Mouse (Mus musculus): ENCODE data around the gene Rcn1. TPM values are rescaled to one million over a fixed set of nuclear protein-coding genes. Genes with fewer than 3 reads are reported as not detected.

Rcn1 gene
- polyA plus RNA-seq, 1 experiment from 2014 or later = 122 TPM

GRCm38 (mm10) chr2:105389007-105389890, 9.9 kb downstream of the Rcn1 start:
- ATAC-seq (replicated peaks; ENCODE audit: low FRiP score, low TSS enrichment, low read depth) (no peak), DNase-seq (ENCODE audit: low spot score) (no peak)
- H3K4me2 ChIP-seq (ENCODE audit: low read length) = no peak overlapping the region
- no peaks in the 10 kb centered on the region for H3K9me3 ChIP-seq (ENCODE audit: control insufficient read depth, low read length)
- no peak overlapping the region for H3K9ac ChIP-seq (ENCODE audit: low read length)
- no peaks in the 10 kb centered on the region for H3K4me1 ChIP-seq (replicated peaks; ENCODE audit: control insufficient read depth, insufficient read depth, low read length)
- H3K36me3 ChIP-seq (ENCODE audit: control insufficient read depth, insufficient read depth, low read length) = peaks cover 95% of the 10 kb centered on the region
- H3K27ac ChIP-seq (ENCODE audit: low read depth) = no peak overlapping the region
- no peaks in the 10 kb centered on the region for H3K27me3 ChIP-seq (replicated peaks; ENCODE audit: control insufficient read depth, insufficient read depth, low read length)
- H3K4me3 ChIP-seq (ENCODE audit: low read depth, low read length) = no peak overlapping the region
- 92% methylated on average over 17 of the region's 17 CpGs for WGBS

- Histone ChIP-seq H3K27ac (ENCODE audit: low read depth) (no peak overlapping the region), H3K9me3 (ENCODE audit: control insufficient read depth, low read length) (no peaks in the 10 kb centered on the region), H3K9ac (ENCODE audit: low read length) (no peak overlapping the region), H3K36me3 (ENCODE audit: control insufficient read depth, insufficient read depth, low read length) (peaks cover 73% of the 10 kb centered on the region), H3K4me3 (ENCODE audit: low read depth, low read length) (no peak overlapping the region), H3K4me2 (ENCODE audit: low read length) (no peak overlapping the region), H3K4me1 (replicated peaks; ENCODE audit: control insufficient read depth, insufficient read depth, low read length) (no peaks in the 10 kb centered on the region), H3K27me3 (replicated peaks; ENCODE audit: control insufficient read depth, insufficient read depth, low read length) (no peaks in the 10 kb centered on the region)
- DNase-seq (ENCODE audit: low spot score) (no peak), ATAC-seq (replicated peaks; ENCODE audit: low FRiP score, low TSS enrichment, low read depth) (no peak)
- 83% methylated on average over 4 of the region's 4 CpGs for WGBS
These were observed 12.7 kb downstream of the Rcn1 start for GRCm38 (mm10) chr2:105386418-105386817.

GRCm38 (mm10) chr2:105384998-105385397, 14.1 kb downstream of the Rcn1 start:
- Histone ChIP-seq H3K27me3 (replicated peaks; ENCODE audit: control insufficient read depth, insufficient read depth, low read length) (no peaks in the 10 kb centered on the region), H3K4me3 (ENCODE audit: low read depth, low read length) (no peak overlapping the region), H3K27ac (ENCODE audit: low read depth) (no peak overlapping the region), H3K4me1 (replicated peaks; ENCODE audit: control insufficient read depth, insufficient read depth, low read length) (no peaks in the 10 kb centered on the region), H3K4me2 (ENCODE audit: low read length) (no peak overlapping the region), H3K9ac (ENCODE audit: low read length) (no peak overlapping the region), H3K36me3 (ENCODE audit: control insufficient read depth, insufficient read depth, low read length) (peaks cover 60% of the 10 kb centered on the region), H3K9me3 (ENCODE audit: control insufficient read depth, low read length) (no peaks in the 10 kb centered on the region)
- ATAC-seq (replicated peaks; ENCODE audit: low FRiP score, low TSS enrichment, low read depth) (no peak), DNase-seq (ENCODE audit: low spot score) (no peak)
- 79% methylated on average over 3 of the region's 3 CpGs for WGBS

- Histone ChIP-seq H3K9me3 (ENCODE audit: control insufficient read depth, low read length) (no peaks in the 10 kb centered on the region), H3K27me3 (replicated peaks; ENCODE audit: control insufficient read depth, insufficient read depth, low read length) (no peaks in the 10 kb centered on the region), H3K4me2 (ENCODE audit: low read length) (no peak overlapping the region), H3K9ac (ENCODE audit: low read length) (no peak overlapping the region), H3K27ac (ENCODE audit: low read depth) (no peak overlapping the region), H3K4me1 (replicated peaks; ENCODE audit: control insufficient read depth, insufficient read depth, low read length) (no peaks in the 10 kb centered on the region), H3K4me3 (ENCODE audit: low read depth, low read length) (no peak overlapping the region), H3K36me3 (ENCODE audit: control insufficient read depth, insufficient read depth, low read length) (peaks cover 42% of the 10 kb centered on the region)
- 88% methylated on average over 8 of the region's 8 CpGs for WGBS
- DNase-seq (ENCODE audit: low spot score) (no peak), ATAC-seq (replicated peaks; ENCODE audit: low FRiP score, low TSS enrichment, low read depth) (no peak)
These were observed 16.1 kb downstream of the Rcn1 start for GRCm38 (mm10) chr2:105383063-105383462.

GRCm38 (mm10) chr2:105380757-105381319, 18.3 kb downstream of the Rcn1 start:
- ATAC-seq (replicated peaks; ENCODE audit: low FRiP score, low TSS enrichment, low read depth) (no peak), DNase-seq (ENCODE audit: low spot score) (no peak)
- Histone ChIP-seq H3K9ac (ENCODE audit: low read length) (no peak overlapping the region), H3K4me1 (replicated peaks; ENCODE audit: control insufficient read depth, insufficient read depth, low read length) (no peaks in the 10 kb centered on the region), H3K27me3 (replicated peaks; ENCODE audit: control insufficient read depth, insufficient read depth, low read length) (no peaks in the 10 kb centered on the region), H3K36me3 (ENCODE audit: control insufficient read depth, insufficient read depth, low read length) (peaks cover 19% of the 10 kb centered on the region), H3K27ac (ENCODE audit: low read depth) (no peak overlapping the region), H3K4me3 (ENCODE audit: low read depth, low read length) (no peak overlapping the region), H3K4me2 (ENCODE audit: low read length) (no peak overlapping the region), H3K9me3 (ENCODE audit: control insufficient read depth, low read length) (no peaks in the 10 kb centered on the region)
- 77% methylated on average over 3 of the region's 3 CpGs for WGBS

GRCm38 (mm10) chr2:105379682-105380081, 19.4 kb downstream of the Rcn1 start:
- DNase-seq (ENCODE audit: low spot score) (no peak), ATAC-seq (replicated peaks; ENCODE audit: low FRiP score, low TSS enrichment, low read depth) (no peak)
- no peak overlapping the region for H3K27ac ChIP-seq (ENCODE audit: low read depth)
- no peaks in the 10 kb centered on the region for H3K9me3 ChIP-seq (ENCODE audit: control insufficient read depth, low read length)
- no peaks in the 10 kb centered on the region for H3K4me1 ChIP-seq (replicated peaks; ENCODE audit: control insufficient read depth, insufficient read depth, low read length)
- H3K36me3 ChIP-seq (ENCODE audit: control insufficient read depth, insufficient read depth, low read length) = peaks cover 9% of the 10 kb centered on the region; the same call in 1 of the 2 replicates
- H3K4me3 ChIP-seq (ENCODE audit: low read depth, low read length) = no peak overlapping the region
- WGBS = 63% methylated on average over 1 of the region's 1 CpGs
- H3K4me2 ChIP-seq (ENCODE audit: low read length) = no peak overlapping the region
- H3K27me3 ChIP-seq (replicated peaks; ENCODE audit: control insufficient read depth, insufficient read depth, low read length) = no peaks in the 10 kb centered on the region
- H3K9ac ChIP-seq (ENCODE audit: low read length) = no peak overlapping the region

- H3K4me3 ChIP-seq (ENCODE audit: low read depth, low read length) = no peak overlapping the region
- no peak overlapping the region for H3K27ac ChIP-seq (ENCODE audit: low read depth)
- H3K36me3 ChIP-seq (ENCODE audit: control insufficient read depth, insufficient read depth, low read length) = no peaks in the 10 kb centered on the region
- H3K4me2 ChIP-seq (ENCODE audit: low read length) = no peak overlapping the region
- no peaks in the 10 kb centered on the region for H3K27me3 ChIP-seq (replicated peaks; ENCODE audit: control insufficient read depth, insufficient read depth, low read length)
- WGBS = 74% methylated on average over 4 of the region's 4 CpGs
- no peaks in the 10 kb centered on the region for H3K9me3 ChIP-seq (ENCODE audit: control insufficient read depth, low read length)
- DNase-seq (ENCODE audit: low spot score) (no peak), ATAC-seq (replicated peaks; ENCODE audit: low FRiP score, low TSS enrichment, low read depth) (no peak)
- H3K4me1 ChIP-seq (replicated peaks; ENCODE audit: control insufficient read depth, insufficient read depth, low read length) = no peaks in the 10 kb centered on the region
- no peak overlapping the region for H3K9ac ChIP-seq (ENCODE audit: low read length)
These were observed 23.4 kb downstream of the Rcn1 start for GRCm38 (mm10) chr2:105375705-105376104.

GRCm38 (mm10) chr2:105375261-105375660, 23.9 kb downstream of the Rcn1 start:
- H3K36me3 ChIP-seq (ENCODE audit: control insufficient read depth, insufficient read depth, low read length) = no peaks in the 10 kb centered on the region
- H3K4me3 ChIP-seq (ENCODE audit: low read depth, low read length) = no peak overlapping the region
- no peaks in the 10 kb centered on the region for H3K4me1 ChIP-seq (replicated peaks; ENCODE audit: control insufficient read depth, insufficient read depth, low read length)
- 78% methylated on average over 7 of the region's 7 CpGs for WGBS
- ATAC-seq (replicated peaks; ENCODE audit: low FRiP score, low TSS enrichment, low read depth) = peak; percentile 70; the same call in 1 of the 2 replicates
- H3K4me2 ChIP-seq (ENCODE audit: low read length) = no peak overlapping the region
- DNase-seq (ENCODE audit: low spot score) = no peak
- H3K9me3 ChIP-seq (ENCODE audit: control insufficient read depth, low read length) = no peaks in the 10 kb centered on the region
- no peak overlapping the region for H3K9ac ChIP-seq (ENCODE audit: low read length)
- H3K27ac ChIP-seq (ENCODE audit: low read depth) = no peak overlapping the region
- H3K27me3 ChIP-seq (replicated peaks; ENCODE audit: control insufficient read depth, insufficient read depth, low read length) = no peaks in the 10 kb centered on the region

Measured in intestine, embryonic 14.5 days (tissue).